Mouse (Mus musculus) CH12.LX (cell line): ENCODE results near the gene Gdpd1. TPM values are rescaled to one million over a fixed set of nuclear protein-coding genes. Genes with fewer than 3 reads are reported as not detected.
A peak's percentile ranks its signal among the peaks of the same experiment; 100 is the strongest.

Source experiments
- DNase-seq: peaks from one replicate; pipeline ENCODE4 v3.0.0-alpha.2; 2013; ENCODE audit errors: extremely low read depth
- H3K27ac ChIP-seq: 2 replicates; pipeline ENCODE4 v1.5.1; 2012; ENCODE audit warnings: low read depth, mild to moderate bottlenecking, control low read depth, moderate library complexity; ENCODE audit not compliant: insufficient read depth
- H3K27me3 ChIP-seq: replicated peaks from 2 replicates; pipeline ENCODE3; 2012; ENCODE audit warnings: inconsistent platforms
- H3K36me3 ChIP-seq, 2 experiments: replicated peaks in 1 of 2; 2 replicates each; pipeline versions ENCODE3 to v1.6.1; 2012; ENCODE audit warnings: inconsistent platforms in 1 of 2, low read length in 1 of 2, mild to moderate bottlenecking in 1 of 2, mixed read lengths in 1 of 2, moderate library complexity in 1 of 2; ENCODE audit not compliant: control insufficient read depth in 1 of 2, insufficient read depth in 1 of 2
- H3K4me1 ChIP-seq, 2 experiments: 2 replicates each; pipeline ENCODE4 v1.6.1; 2012; ENCODE audit warnings: inconsistent platforms in 1 of 2, moderate library complexity in 1 of 2; ENCODE audit not compliant: insufficient read depth in 2 of 2, control insufficient read depth in 1 of 2
- H3K4me2 ChIP-seq: 2 replicates; pipeline ENCODE4 v1.6.1; 2012; ENCODE audit warnings: low read depth, mild to moderate bottlenecking, control low read depth; ENCODE audit not compliant: poor library complexity, insufficient read depth, severe bottlenecking
- H3K4me3 ChIP-seq, 3 experiments: fragments of 150-350 bp in 1 of 3; sonication (generic) in 1 of 3; replicated peaks in 1 of 3; 2 replicates each; pipeline versions ENCODE3 to v1.5.1; 2011 to 2012; ENCODE audit warnings: low read depth in 2 of 3, low read length in 2 of 3, mild to moderate bottlenecking in 2 of 3, moderate library complexity in 2 of 3, control low read depth in 1 of 3, improper control_type of control experiment in 1 of 3, inconsistent platforms in 1 of 3, mixed read lengths in 1 of 3; ENCODE audit not compliant: poor library complexity in 1 of 3
- H3K79me2 ChIP-seq: replicated peaks from 2 replicates; pipeline ENCODE4 v1.6.1; 2012; ENCODE audit warnings: mild to moderate bottlenecking, moderate library complexity; ENCODE audit not compliant: control insufficient read depth, poor library complexity, insufficient read depth, severe bottlenecking; ENCODE audit errors: extremely low read depth
- H3K9ac ChIP-seq: 2 replicates; pipeline ENCODE4 v1.6.1; 2012; ENCODE audit warnings: low read depth, mild to moderate bottlenecking, control low read depth, moderate library complexity; ENCODE audit not compliant: insufficient read depth
- H3K9me3 ChIP-seq: replicated peaks from 2 replicates; pipeline ENCODE3; 2012; ENCODE audit warnings: low read length, inconsistent platforms, mixed read lengths
- BHLHE40 ChIP-seq: IDR thresholded peaks from 2 replicates; pipeline ENCODE4 v1.6.1; 2011; ENCODE audit warnings: mild to moderate bottlenecking, low read depth, low read length, improper control_type of control experiment
- CHD1 ChIP-seq: IDR thresholded peaks from 2 replicates; pipeline ENCODE4 v1.6.1; 2012; ENCODE audit warnings: low read depth, low read length, improper control_type of control experiment, inconsistent platforms
- CHD2 ChIP-seq: IDR thresholded peaks from 2 replicates; pipeline ENCODE4 v1.6.1; 2011; ENCODE audit warnings: low read length, improper control_type of control experiment
- CTCF ChIP-seq, 2 experiments: IDR thresholded peaks in 1 of 2; conservative IDR thresholded peaks in 1 of 2; 2 replicates each; pipeline ENCODE4 v1.5.1; 2011 to 2012; ENCODE audit warnings: low read depth in 2 of 2, low read length in 2 of 2, improper control_type of control experiment in 1 of 2, inconsistent platforms in 1 of 2, mild to moderate bottlenecking in 1 of 2, moderate library complexity in 1 of 2
- E2F4 ChIP-seq: IDR thresholded peaks from 2 replicates; pipeline ENCODE4 v1.6.1; 2011; ENCODE audit warnings: low read depth, low read length, improper control_type of control experiment; ENCODE audit not compliant: insufficient replicate concordance
- ELF1 ChIP-seq: IDR thresholded peaks from 2 replicates; pipeline ENCODE4 v1.6.1; 2014; ENCODE audit warnings: low read depth, mild to moderate bottlenecking, inconsistent platforms, low read length, improper control_type of control experiment
- EP300 ChIP-seq: IDR thresholded peaks from 2 replicates; pipeline ENCODE4 v1.6.1; 2011; ENCODE audit warnings: low read length, improper control_type of control experiment
- ETS1 ChIP-seq: conservative IDR thresholded peaks from 2 replicates; pipeline ENCODE4 v1.6.1; 2012; ENCODE audit warnings: low read depth, mild to moderate bottlenecking, inconsistent platforms, low read length, improper control_type of control experiment, moderate library complexity
- GABPA ChIP-seq: IDR thresholded peaks from 2 replicates; pipeline ENCODE4 v1.6.1; 2012; ENCODE audit warnings: low read depth, low read length, improper control_type of control experiment, inconsistent platforms; ENCODE audit not compliant: insufficient replicate concordance
- HCFC1 ChIP-seq: IDR thresholded peaks from 2 replicates; pipeline ENCODE4 v1.6.1; 2012; ENCODE audit warnings: low read depth, mild to moderate bottlenecking, inconsistent platforms, low read length, improper control_type of control experiment
- IRF4 ChIP-seq: IDR thresholded peaks from 2 replicates; pipeline ENCODE4 v1.6.1; 2014; ENCODE audit warnings: low read depth, mild to moderate bottlenecking, inconsistent platforms, low read length, improper control_type of control experiment
- JUN ChIP-seq: IDR thresholded peaks from 2 replicates; pipeline ENCODE4 v1.6.1; 2011; ENCODE audit warnings: low read depth, mild to moderate bottlenecking, low read length, improper control_type of control experiment, moderate library complexity; ENCODE audit not compliant: insufficient read depth
- JUND ChIP-seq: conservative IDR thresholded peaks from 2 replicates; pipeline ENCODE4 v1.6.1; 2011; ENCODE audit warnings: low read depth, low read length, improper control_type of control experiment
- KAT2A ChIP-seq: IDR thresholded peaks from 2 replicates; pipeline ENCODE4 v1.6.1; 2012; ENCODE audit warnings: low read length, improper control_type of control experiment, inconsistent platforms; ENCODE audit not compliant: insufficient replicate concordance
- MAFK ChIP-seq: IDR thresholded peaks from 2 replicates; pipeline ENCODE4 v1.6.1; 2011; ENCODE audit warnings: low read length, improper control_type of control experiment; ENCODE audit not compliant: insufficient replicate concordance
- MAX ChIP-seq: IDR thresholded peaks from 2 replicates; pipeline ENCODE4 v1.6.1; 2011; ENCODE audit warnings: low read length, improper control_type of control experiment
- MAZ ChIP-seq: IDR thresholded peaks from 2 replicates; pipeline ENCODE4 v1.6.1; 2012; ENCODE audit warnings: low read depth, mild to moderate bottlenecking, inconsistent platforms, low read length, improper control_type of control experiment, moderate library complexity
- MEF2A ChIP-seq: IDR thresholded peaks from 2 replicates; pipeline ENCODE4 v1.6.1; 2014; ENCODE audit warnings: low read depth, mild to moderate bottlenecking, inconsistent platforms, low read length, improper control_type of control experiment, borderline replicate concordance
- MXI1 ChIP-seq: IDR thresholded peaks from 2 replicates; pipeline ENCODE4 v1.6.1; 2011; ENCODE audit warnings: mild to moderate bottlenecking, low read depth, low read length, improper control_type of control experiment
- MYC ChIP-seq: IDR thresholded peaks from 2 replicates; pipeline ENCODE4 v1.6.1; 2011; ENCODE audit warnings: low read depth, mild to moderate bottlenecking, improper control_type of control experiment, low read length
- NELFE ChIP-seq: IDR thresholded peaks from 2 replicates; pipeline ENCODE4 v1.6.1; 2011; ENCODE audit warnings: low read depth, low read length, improper control_type of control experiment
- NRF1 ChIP-seq: IDR thresholded peaks from 2 replicates; pipeline ENCODE4 v1.6.1; 2014; ENCODE audit warnings: low read depth, mild to moderate bottlenecking, inconsistent platforms, low read length, improper control_type of control experiment, moderate library complexity
- PAX5 ChIP-seq: IDR thresholded peaks from 2 replicates; pipeline ENCODE4 v1.6.1; 2012; ENCODE audit warnings: low read length, inconsistent platforms, mixed read lengths
- POLR2A ChIP-seq: IDR thresholded peaks from 2 replicates; pipeline ENCODE4 v1.6.1; 2011; ENCODE audit warnings: low read depth, mild to moderate bottlenecking, improper control_type of control experiment, low read length
- POLR2AphosphoS2 ChIP-seq: IDR thresholded peaks from 2 replicates; pipeline ENCODE4 v1.6.1; 2011; ENCODE audit warnings: low read depth, low read length, improper control_type of control experiment
- RAD21 ChIP-seq: IDR thresholded peaks from 2 replicates; pipeline ENCODE4 v1.6.1; 2011; ENCODE audit warnings: low read depth, mild to moderate bottlenecking, low read length, improper control_type of control experiment, moderate library complexity
- RCOR1 ChIP-seq: conservative IDR thresholded peaks from 2 replicates; pipeline ENCODE4 v1.6.1; 2012; ENCODE audit warnings: low read depth, mild to moderate bottlenecking, inconsistent platforms, low read length, improper control_type of control experiment
- SIN3A ChIP-seq: IDR thresholded peaks from 2 replicates; pipeline ENCODE4 v1.6.1; 2012; ENCODE audit warnings: low read length, improper control_type of control experiment, inconsistent platforms
- SMC3 ChIP-seq: IDR thresholded peaks from 2 replicates; pipeline ENCODE4 v1.6.1; 2011; ENCODE audit warnings: low read depth, low read length, improper control_type of control experiment
- TBP ChIP-seq: conservative IDR thresholded peaks from 2 replicates; pipeline ENCODE4 v1.6.1; 2011; ENCODE audit warnings: low read depth, low read length, improper control_type of control experiment
- TCF12 ChIP-seq: IDR thresholded peaks from 2 replicates; pipeline ENCODE4 v1.6.1; 2014; ENCODE audit warnings: low read depth, mild to moderate bottlenecking, inconsistent platforms, low read length, improper control_type of control experiment
- UBTF ChIP-seq: IDR thresholded peaks from 2 replicates; pipeline ENCODE4 v1.6.1; 2012; ENCODE audit warnings: low read depth, mild to moderate bottlenecking, inconsistent platforms, low read length, improper control_type of control experiment, moderate library complexity
- USF1 ChIP-seq: IDR thresholded peaks from 2 replicates; pipeline ENCODE4 v1.6.1; 2014; ENCODE audit warnings: low read depth, mild to moderate bottlenecking, inconsistent platforms, low read length, improper control_type of control experiment
- USF2 ChIP-seq: conservative IDR thresholded peaks from 2 replicates; pipeline ENCODE4 v1.6.1; 2011; ENCODE audit warnings: low read depth, low read length, improper control_type of control experiment
- ZC3H11A ChIP-seq: IDR thresholded peaks from 2 replicates; pipeline ENCODE4 v1.6.1; 2012; ENCODE audit warnings: low read depth, mild to moderate bottlenecking, inconsistent platforms, low read length, improper control_type of control experiment
- ZKSCAN1 ChIP-seq: IDR thresholded peaks from 2 replicates; pipeline ENCODE4 v1.6.1; 2012; ENCODE audit warnings: low read depth, inconsistent platforms, low read length, improper control_type of control experiment, borderline replicate concordance
- ZMIZ1 ChIP-seq: IDR thresholded peaks from 2 replicates; pipeline ENCODE4 v1.6.1; 2012; ENCODE audit warnings: low read depth, mild to moderate bottlenecking, inconsistent platforms, low read length, improper control_type of control experiment
- ZNF384 ChIP-seq: IDR thresholded peaks from 2 replicates; pipeline ENCODE4 v1.6.1; 2012; ENCODE audit warnings: low read depth, low read length, improper control_type of control experiment, inconsistent platforms
- dilution Hi-C: fragments of 300-500 bp; cut with MboI; formaldehyde crosslinking; loops from 2 replicates; pipeline ENCODE4 v1.14.3; 2020; ENCODE audit warnings: low sequenced_read_pairs; ENCODE audit not compliant: extremely low pct_unique_long_range_greater_than_20kb, extremely low pct_ligation_motif_present
- in situ Hi-C: fragments of 300-500 bp; cut with MboI; formaldehyde crosslinking; loops from 3 replicates; pipeline ENCODE4 v1.14.3; 2019; ENCODE audit warnings: low sequenced_read_pairs, low pct_ligation_motif_present, low pct_unique_long_range_greater_than_20kb, mixed read lengths
- polyA plus RNA-seq: library from polyadenylated mRNA; unstranded; fragments of >175 nt; gene quantifications from 2 replicates; pipeline ENCODE4 v1.2.1, GENCODE M21; 2012; ENCODE audit warnings: low read depth; ENCODE audit not compliant: insufficient read length
- total RNA-seq, 2 experiments: library from RNA; depleted of rRNA; stranded (reverse); fragments of 300-350 nt in 1 of 2; fragments of >200 nt in 1 of 2; gene quantifications; 2 replicates each; pipeline ENCODE4 v1.2.3; 2012 to 2014

Gene Gdpd1
- total and polyA plus RNA-seq, 3 experiments: 2.3 to 3.9 (median 2.7) TPM

- in situ Hi-C loops: no loop called here
Measured at GRCm38 (mm10) chr11:87086290-87086984, 12.6 kb upstream of the Gdpd1 start, which contains the start of gene Smg8. TSS of gene Smg8 (minus strand) at chr11:87086774.

GRCm38 (mm10) chr11:87085461-87085860 lies 11.6 kb upstream of the Gdpd1 start:
- no peaks in the 10 kb centered on the region for H3K9me3 ChIP-seq
- no peak overlapping the region for H3K27ac ChIP-seq
- dilution Hi-C loops: no loop called here
- H3K27me3 ChIP-seq: no peaks in the 10 kb centered on the region
- H3K4me2 ChIP-seq: peak overlapping the region; percentile 95
- H3K36me3 ChIP-seq: peaks cover 24 to 59% of the 10 kb centered on the region in 2 experiments
- TF ChIP-seq MAX (no peak), ZC3H11A (no peak), KAT2A (no peak), NELFE (no peak), JUN (no peak), TBP (no peak), MAZ (no peak), SIN3A (no peak), CHD1 (no peak), POLR2A (no peak)
- TF ChIP-seq, all 38 proteins: peak for 0
- H3K4me3 ChIP-seq: peak overlapping the region; percentile 85 to 99 (median 91)
- H3K79me2 ChIP-seq: peaks cover 41% of the 10 kb centered on the region
- in situ Hi-C loops: no loop called here
- peaks cover 12 to 41% of the 10 kb centered on the region in 2 experiments for H3K4me1 ChIP-seq
- no peak for DNase-seq
- H3K9ac ChIP-seq: peak overlapping the region; percentile 66; the same call in 1 of the 2 replicates

More at GRCm38 (mm10) chr11:87086290-87086984, 12.6 kb upstream of the Gdpd1 start, which contains the start of gene Smg8:
- no peaks in the 10 kb centered on the region for H3K27me3 ChIP-seq
- dilution Hi-C loops: no loop called here
- TF ChIP-seq PAX5 (no peak), TBP (peak; percentile 92), E2F4 (no peak), CTCF (conservative IDR thresholded peaks at IDR 0.05 in 1 of 2, IDR thresholded peaks at IDR 0.05 in 1 of 2; ENCODE audit: low read depth in 2 of 2, low read length in 2 of 2) (no peak), HCFC1 (peak; percentile 98), USF2 (no peak), UBTF (no peak), KAT2A (peak; percentile 91; the same call in 1 of the 2 replicates), POLR2A (peak; percentile 93), MYC (peak; percentile 65; the same call in 1 of the 2 replicates), NELFE (peak; percentile 89), MEF2A (peak; percentile 87), BHLHE40 (no peak), TCF12 (peak; percentile 96), EP300 (no peak), SMC3 (no peak), MAZ (peak; percentile 97), SIN3A (peak; percentile 95), CHD2 (peak; percentile 95), ZMIZ1 (no peak), ELF1 (peak; percentile 89), ZKSCAN1 (no peak), CHD1 (no peak), ZNF384 (0 out of 2 replicates have a peak, but pooled peaks have one; percentile 13), ZC3H11A (no peak), JUND (peak; percentile 67), MAFK (no peak), RAD21 (no peak), IRF4 (peak; percentile 81), POLR2AphosphoS2 (no peak; the same call in 1 of the 2 replicates), USF1 (no peak), GABPA (peak; percentile 45; the same call in 1 of the 2 replicates), NRF1 (peak; percentile 68), ETS1 (no peak; the same call in 1 of the 2 replicates), RCOR1 (no peak; the same call in 1 of the 2 replicates), JUN (no peak), MAX (peak; percentile 74), MXI1 (peak; percentile 97)
- peak within 1 kb of the TSS; percentile 79 for H3K9ac ChIP-seq
- peak within 1 kb of the TSS; percentile 95 for H3K4me2 ChIP-seq
- H3K9me3 ChIP-seq: no peaks in the 10 kb centered on the region
- peaks cover 24 to 59% of the 10 kb centered on the region in 2 experiments for H3K36me3 ChIP-seq
- peaks cover 12 to 41% of the 10 kb centered on the region in 2 experiments for H3K4me1 ChIP-seq
- H3K79me2 ChIP-seq: peaks cover 38% of the 10 kb centered on the region
- DNase-seq: peak; percentile 92
- peak within 1 kb of the TSS; percentile 85 to 99 (median 91) for H3K4me3 ChIP-seq
- H3K27ac ChIP-seq: no peak within 1 kb of the TSS
